Mouse (Mus musculus) mouse trophoblast stem cell (cell line): ENCODE results near the gene Aspdh.

ENCODE experiments used
- in situ Hi-C, 2 experiments: fragments of 300-500 bp; cut with MseI, MboI; formaldehyde crosslinking; loops; 2 replicates in 1 of 2; 3 replicates in 1 of 2; pipeline ENCODE4 v1.15.1; 2025

Aspdh gene

DNA sequence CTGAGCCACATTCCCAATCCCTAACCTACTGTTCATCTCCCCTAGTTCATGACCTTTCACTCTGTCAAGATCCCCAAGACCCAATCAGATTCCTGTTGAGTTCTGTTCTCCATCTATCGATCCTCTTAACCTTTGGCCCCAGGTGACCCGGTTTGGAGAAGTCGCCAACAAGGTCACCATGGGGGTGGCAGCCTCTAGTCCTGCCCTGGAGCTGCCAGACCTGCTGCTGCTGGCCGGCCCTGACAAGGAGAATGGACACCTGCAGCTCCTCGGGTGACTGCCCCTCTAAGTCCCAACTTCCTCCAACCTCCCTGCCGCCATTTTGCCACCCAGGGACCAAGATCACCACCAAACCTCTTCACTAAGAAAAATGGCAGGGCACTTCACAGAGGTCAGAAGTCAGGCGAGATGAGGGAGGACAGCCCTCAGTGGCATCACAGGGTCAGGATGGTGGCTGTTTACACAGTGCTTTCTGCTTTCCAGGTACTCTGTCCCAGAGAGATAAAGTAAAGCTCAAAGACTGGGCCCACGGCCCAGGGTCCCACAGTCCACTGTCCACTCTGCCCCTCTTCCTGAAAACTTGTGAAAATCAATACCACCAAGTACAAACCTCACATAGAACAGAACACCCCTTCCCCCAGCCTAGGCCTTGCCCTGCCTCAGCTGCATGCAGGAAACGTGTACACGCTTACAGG, 32.3 kb downstream of the Aspdh start:
- in situ Hi-C loops = no loop called here

DNA sequence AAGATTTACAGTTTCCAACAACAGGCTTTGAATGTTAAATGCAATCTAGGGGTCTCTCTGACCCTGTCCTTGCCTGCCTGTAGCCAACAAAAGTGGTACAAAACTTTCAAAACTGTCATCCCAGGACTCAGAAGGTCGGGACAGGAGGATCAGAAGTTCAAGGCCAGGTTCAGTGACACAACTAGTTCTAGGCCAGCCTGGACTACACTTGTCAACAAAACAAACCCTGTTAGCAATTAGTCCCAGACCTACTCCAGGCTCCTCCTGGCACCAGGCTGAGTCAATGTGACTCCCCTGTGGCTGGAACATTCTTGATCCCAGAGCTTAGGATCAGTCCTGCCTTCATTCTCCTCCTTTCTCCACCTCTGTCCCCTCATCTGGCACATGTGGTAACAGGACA, 33.7 kb downstream of the Aspdh start:
- in situ Hi-C loops = no loop called here

DNA sequence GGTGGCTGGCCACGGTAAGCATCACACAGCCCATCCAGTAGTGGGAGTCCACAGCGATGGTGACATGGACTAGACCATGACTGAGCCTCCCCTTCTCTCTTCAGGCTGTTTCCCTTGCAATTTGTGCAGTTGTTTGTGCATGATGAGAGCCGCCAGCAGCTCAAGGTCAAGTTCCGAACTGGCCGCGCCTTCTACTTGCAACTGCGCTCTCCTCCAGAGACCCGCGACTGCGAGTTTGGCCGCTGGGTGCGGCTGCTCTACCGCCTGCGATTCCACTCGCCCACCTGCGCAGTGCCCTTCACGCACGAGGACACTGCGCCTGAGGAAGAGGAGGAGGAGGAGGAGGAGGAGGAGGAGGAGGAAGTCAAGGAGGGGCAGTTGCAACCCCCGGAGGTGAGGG, 34.9 kb downstream of the Aspdh start:
- in situ Hi-C loops = no loop called here

DNA sequence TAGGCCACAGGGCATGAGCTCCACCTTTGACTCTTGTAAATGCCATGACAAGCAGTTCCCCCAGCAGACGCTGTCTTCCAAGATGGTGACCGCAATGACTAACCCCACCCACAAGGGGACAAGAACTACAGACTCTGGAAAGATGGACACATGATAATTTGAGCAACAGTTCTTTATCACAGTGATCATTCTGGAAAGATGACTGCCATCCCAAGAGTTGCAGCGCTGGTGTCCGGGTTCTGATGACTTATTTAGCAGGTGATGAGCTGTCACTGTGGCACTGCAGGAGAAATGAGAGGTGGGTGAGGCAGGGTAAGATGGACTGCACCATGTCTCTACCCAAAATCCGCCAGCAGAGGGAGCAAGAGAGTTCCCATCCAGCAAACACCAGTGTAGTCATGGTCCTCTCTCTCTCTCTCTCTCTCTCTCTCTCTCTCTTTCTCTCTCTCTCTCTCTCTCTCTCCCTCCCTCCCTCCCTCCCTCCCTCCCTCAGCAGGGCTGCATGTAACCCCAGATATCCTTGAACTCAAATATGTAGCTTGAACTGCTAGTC, 36.4 kb downstream of the Aspdh start:
- in situ Hi-C loops = no loop called here

DNA sequence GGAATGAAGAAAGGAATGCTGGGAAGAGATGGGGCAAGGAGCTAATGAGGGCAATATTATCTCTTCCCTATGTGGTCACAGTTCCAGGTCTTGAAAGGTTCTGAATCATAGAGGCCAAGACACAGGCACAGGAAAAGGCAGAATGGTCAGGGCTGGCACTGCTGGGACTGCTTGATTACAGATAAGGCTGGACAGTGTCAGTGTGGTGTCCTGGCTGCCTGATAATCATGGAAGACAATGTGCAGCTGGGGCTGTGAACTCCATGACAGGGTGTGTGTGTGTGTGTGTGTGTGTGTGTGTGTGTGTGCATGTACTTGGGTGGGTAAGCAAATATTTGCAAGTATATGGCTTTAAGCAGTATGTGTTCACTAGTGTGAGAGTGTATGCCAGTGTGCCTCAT, 42.3 kb downstream of the Aspdh start:
- in situ Hi-C loops = no loop called here
